Mouse (Mus musculus) heart, adult 2 months (tissue): ENCODE results near the gene Tiam1.

Source experiments
- CTCF ChIP-seq: fragments of 200-600 bp; IDR thresholded peaks from 2 replicates; pipeline ENCODE4 v1.8.1; 2022; ENCODE audit warnings: antibody characterized with exemption, mild to moderate bottlenecking, moderate library complexity
- POLR2A ChIP-seq: fragments of 200-500 bp; IDR thresholded peaks from 2 replicates; pipeline ENCODE4 v1.6.1; 2011; ENCODE audit warnings: mild to moderate bottlenecking, low read depth, low read length, control low read depth; ENCODE audit not compliant: insufficient read depth

GRCm38 (mm10) chr16:89877206-89877605 lies 266.4 kb downstream of the Tiam1 start:
- TF ChIP-seq POLR2A (no peak), CTCF (no peak)
